Mouse (Mus musculus) lung, adult 18-20 months (tissue): ENCODE results near the gene Olfr963.
"Not testable (repeated sequence)": the region's sequence is repeated elsewhere in the genome, so short reads cannot be mapped to it uniquely, and the experiment has no call there.

Experiments
- DNase-seq, 2 experiments: peaks; one replicate each; pipeline ENCODE4 v3.0.0; 2022; ENCODE audit warnings: mixed read lengths in 2 of 2

The Olfr963 gene

DNA sequence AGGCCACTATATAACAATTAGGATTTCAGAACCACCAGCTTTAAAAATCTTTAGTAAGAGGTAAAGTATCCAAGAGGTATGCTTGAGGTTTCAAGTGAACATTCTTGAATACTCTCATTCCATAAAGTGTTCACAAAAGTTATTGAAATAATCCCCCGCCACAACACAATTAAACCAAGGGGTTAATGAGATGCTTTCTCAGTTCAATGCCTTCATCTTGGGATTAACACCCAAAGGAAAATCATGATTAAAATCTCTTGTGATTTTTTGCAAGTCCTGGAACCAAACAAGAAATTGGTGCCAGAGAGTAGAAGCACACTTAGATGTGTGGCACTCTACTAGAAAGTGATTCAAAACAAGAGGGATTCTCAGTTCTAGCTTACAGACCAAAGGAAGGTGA lies at the start of gene Olfr963:
TSS of gene Olfr963 (plus strand) at position 301 of the 400 bp plus-strand sequence.
- no peak for DNase-seq

DNA sequence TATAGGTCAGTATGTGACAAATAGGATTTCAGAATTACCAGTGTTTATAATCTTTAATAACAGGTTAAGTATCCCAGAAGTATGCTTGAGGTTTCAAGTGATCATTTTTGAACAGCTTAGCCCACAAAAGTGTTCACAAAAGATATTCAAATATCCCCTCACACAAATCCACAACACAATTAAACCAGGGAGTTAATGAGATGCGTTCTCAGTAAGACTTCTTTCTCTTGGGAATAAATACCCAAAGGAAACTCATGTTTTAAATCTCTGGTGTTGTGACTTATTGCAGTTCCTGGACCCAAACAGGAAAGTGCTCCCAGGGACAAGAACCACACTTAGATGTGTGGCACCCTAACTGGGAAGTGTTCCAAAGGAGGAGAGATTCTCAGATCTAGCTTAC lies 45.9 kb upstream of the Olfr963 start, which contains the start of gene Olfr960:
TSS of gene Olfr960 (plus strand) at position 301 of the 400 bp plus-strand sequence.
- DNase-seq: no peak

DNA sequence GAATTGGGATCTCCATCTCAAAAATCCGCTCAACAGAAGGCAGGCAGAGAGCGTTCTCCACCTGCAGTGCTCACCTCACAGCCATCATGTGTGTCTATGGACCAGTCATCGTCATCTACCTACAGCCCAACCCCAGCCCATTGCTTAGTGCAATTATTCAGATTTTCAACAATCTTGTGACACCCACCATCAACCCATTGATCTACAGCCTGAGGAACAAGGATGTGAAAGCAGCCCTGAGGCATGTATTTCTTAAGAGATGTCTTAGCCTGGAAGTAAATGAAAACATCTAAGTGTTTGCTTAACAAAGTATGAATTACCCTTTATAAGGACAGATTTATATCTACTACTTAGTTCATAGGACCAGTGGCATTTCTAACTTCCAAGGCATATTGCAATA lies 43.2 kb upstream of the Olfr963 start:
- no peak for DNase-seq

DNA sequence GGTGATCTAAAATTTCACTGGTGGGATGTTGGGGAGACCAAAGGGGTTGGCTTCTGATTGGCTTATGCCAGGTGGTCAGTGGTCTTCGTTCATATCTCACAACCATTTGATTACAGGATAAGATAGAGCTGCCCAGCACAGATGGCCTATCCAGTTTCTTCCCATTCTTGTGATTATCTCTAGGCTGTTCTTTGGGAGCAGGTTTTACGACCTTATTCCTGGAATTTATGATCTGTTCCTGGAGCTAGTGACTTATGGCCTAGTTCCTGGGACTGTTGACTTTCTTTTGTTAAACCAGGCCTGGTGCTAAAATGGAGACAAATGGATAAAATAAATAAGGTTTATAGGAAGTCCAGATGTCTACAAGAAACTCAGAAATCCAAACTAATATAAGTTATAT lies 42.3 kb upstream of the Olfr963 start:
- DNase-seq: no peak

DNA sequence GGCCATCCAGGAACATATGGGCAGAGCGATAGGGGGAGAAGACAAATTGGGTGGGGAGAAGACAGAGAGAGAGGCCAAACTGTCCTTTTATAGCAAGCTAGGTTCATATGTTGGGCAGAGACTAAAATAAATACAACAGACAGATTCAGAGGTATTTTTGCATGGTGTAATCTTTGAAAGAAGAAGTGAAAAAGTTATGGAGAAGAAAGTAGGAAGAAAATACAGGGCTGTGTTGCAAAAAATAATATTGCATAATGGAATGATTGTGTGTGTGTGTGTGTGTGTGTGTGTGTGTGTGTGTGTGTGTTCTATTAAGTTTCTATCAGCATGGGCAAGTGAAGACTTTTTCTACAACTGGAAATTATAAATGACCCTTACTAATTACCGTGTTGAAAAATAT lies 37.9 kb upstream of the Olfr963 start:
- no peak for DNase-seq

DNA sequence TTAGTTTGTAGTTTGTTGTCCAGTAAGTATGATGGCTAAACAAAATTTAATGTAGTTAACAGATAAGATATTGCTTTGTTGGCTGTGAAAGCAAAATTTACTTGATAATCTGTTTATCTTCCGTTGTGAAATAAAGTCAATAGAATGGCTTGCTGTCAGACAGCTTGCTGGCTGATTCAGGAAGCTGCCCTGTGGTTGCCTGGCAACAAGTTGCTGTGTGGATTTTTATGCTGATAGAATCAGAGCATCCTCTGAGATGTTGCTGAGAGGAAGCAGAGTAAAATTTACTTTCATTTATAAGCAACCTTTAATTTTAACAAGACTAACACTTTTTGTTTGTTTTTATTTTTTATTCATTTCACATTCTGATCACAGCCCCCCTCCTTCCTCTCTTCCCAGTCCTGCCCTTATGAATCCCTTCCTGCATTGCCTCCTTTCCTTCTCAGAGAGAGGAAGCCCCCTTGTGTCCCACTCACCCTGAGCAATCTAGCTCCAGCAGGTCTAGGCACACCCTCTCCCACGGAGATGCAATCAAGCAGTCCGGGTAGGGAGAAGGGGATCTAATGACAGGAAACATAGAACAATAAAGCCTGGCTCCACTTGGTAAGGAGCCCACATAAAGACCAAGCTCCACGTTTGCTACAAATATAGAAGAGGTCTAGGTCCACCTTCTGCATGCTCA lies 33.0 kb upstream of the Olfr963 start:
- no peak for DNase-seq

DNA sequence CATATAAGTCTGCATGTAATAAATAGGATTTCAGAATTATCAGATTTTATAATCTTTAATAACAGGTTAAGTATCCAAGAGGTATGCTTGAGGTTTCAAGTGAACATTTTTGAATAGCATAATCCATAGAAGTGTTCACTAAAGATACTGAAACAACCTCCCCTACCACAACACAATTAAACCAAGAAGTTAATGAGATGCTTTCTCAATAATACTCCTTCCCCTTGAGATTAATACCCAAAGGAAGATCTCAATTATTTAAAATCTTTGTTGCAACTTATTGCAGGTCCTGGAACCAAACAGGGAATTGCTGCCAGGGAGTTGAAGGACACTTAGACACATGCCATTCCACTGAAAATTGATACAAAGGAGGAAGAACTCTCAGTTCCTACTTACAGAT lies 22.2 kb upstream of the Olfr963 start, which contains the start of gene Olfr961:
TSS of gene Olfr961 (plus strand) at position 301 of the 400 bp plus-strand sequence.
- DNase-seq: no peak

DNA sequence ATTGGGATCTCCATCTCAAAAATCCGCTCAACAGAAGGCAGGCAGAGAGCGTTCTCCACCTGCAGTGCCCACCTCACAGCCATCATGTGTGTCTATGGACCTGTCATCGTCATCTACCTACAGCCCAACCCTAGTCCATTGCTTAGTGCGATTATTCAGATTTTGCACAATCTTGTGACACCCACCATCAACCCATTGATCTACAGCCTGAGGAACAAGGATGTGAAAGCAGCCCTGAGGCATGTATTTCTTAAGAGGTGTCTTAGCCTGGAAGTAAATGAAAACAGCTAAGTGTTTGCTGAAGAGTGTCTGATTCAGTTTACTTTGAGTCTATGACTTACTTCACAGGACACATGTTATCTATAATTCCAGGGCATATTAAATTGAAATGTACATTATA lies 19.6 kb upstream of the Olfr963 start:
- DNase-seq: no peak

DNA sequence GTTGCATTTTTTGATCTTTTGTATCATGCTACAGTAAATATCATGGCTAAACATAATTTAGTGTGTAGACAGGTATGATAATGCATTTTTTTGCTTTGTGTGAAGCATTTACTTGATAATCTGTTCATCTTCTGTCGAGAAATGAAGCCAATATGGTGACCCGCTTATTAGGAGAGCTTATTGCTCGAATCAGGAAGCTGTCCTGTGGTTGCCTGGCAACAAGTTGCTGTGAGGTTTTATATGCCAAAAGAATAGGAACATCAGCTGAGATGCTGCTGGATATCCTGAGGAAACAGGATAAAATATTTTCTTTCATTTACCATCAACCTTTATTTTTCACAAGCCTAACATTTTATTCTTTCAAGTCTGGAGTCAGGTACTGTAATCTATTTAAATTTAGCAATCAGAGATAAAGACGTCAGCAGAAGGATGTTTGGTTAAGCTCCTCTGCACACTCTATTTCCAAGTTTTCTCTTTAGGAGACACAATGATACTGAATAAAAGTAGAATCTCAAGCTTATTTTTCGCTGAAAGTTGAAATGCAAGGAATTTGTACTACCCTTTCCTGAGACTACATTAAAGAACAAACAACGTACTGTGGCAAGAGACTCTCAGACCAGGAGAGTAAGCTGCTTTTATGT lies 12.1 kb upstream of the Olfr963 start:
- no peak for DNase-seq

DNA sequence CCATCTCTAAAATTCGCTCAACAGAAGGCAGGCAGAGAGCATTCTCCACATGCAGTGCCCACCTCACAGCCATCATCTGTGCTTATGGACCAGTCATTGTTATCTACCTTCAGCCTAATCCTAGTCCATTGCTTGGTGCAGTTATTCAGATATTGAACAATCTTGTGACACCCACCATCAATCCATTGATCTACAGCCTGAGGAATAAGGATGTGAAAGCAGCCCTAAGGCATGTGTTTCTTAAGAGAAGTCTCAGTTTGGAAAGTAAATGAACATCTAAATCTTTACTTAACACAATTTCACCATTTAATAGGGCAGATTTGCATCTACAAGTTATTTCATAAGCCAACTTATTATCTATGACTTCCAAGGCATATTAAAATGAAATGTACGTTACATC lies 2.7 kb downstream of the Olfr963 start:
- DNase-seq: no peak

DNA sequence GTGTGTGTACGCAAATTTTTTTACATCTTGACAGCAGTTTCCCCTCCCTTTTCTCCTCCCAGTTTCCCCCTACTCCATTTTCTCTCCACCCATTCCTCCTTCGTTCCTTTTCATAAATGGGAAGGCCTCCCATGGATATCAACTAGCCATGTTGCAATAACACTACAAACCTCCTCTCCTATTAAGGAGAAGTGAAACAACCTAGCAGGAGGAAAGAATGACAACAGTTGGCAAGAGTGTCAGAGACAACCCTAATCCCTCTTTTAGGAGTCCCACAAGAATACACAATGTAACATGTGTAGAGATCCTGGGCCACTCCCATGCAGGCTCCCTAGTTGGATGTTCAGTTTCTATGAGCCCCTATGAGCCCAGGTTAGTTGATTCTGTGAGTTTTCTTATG lies 7.8 kb downstream of the Olfr963 start:
- DNase-seq: no peak

DNA sequence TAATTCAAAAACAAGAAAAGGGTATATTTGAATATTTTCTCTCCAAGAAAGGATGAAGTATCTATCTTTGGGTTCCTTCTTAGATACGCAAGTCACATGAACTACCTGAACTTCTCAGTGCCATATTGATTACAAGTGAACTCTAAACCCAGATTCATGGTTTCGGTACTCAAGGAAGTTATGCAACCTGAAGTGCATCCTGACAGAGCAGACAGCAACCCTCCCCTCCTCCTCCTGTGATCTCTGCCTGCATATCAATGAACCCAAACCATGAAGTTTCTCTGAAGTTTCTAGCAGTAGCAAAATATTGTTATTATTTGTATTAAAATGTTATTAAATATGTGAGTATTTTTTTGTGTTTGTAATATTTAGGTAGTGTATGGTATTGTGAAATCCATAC lies 11.6 kb downstream of the Olfr963 start:
- no peak for DNase-seq

DNA sequence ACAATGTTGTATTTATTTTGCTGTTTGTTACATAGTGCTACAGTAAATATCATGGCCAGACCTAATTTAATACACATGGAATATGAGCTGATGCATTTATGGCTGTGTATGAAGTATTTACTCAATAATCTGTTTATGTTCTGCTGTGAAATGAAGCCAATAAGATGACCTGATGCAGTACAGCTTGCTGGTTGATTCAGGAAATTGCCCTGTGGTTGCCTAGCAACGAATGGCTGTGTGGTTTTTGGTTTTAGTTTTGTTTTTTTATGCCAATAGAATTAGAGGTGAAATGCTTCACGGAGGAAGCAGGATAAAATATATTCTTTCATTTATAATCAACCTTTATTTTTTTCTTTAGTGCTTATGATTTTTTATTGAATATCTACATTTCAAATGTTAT lies 12.3 kb downstream of the Olfr963 start:
- DNase-seq: no peak

DNA sequence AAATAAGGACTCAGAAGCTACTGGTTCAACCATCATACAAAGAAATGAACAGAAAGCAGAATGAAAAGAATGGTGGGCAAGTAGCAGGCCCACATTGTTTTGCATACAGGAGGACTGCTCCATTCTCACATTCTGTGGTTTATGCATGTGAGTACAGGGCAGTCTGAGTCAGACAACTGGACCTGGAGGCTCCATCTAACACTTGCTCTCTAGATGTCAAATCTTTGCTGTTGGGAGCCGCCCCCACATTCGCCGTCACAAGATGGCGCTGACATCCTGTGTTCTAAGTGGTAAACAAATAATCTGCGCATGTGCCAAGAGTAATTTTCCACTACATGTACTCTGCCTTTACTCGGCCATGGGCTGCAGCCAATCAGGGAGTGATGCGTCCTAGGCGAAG lies 34.1 kb downstream of the Olfr963 start:
- DNase-seq: not testable (repeated sequence)

DNA sequence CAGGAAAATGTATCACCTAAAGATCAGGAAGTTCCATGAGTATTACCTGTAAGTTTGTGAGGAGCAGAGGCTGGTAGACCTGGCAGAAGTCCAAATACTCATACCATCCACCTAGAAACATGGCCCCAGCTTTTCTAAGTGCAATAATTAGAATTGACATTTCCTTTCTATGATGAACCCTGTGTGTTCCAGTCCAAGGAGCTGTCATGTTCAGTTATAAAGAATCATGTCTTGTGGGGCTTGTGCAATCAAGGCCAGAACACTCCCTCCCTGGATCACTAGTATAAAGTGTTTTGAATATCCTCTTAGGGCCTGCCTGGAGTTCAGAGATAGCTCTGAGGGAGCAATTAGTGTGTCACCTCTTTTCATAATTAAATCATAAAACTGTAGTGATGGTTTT lies 40.0 kb downstream of the Olfr963 start, which contains the start of gene Olfr149:
TSS of gene Olfr149 (minus strand) at position 101 of the 400 bp plus-strand sequence.
- DNase-seq: no peak

DNA sequence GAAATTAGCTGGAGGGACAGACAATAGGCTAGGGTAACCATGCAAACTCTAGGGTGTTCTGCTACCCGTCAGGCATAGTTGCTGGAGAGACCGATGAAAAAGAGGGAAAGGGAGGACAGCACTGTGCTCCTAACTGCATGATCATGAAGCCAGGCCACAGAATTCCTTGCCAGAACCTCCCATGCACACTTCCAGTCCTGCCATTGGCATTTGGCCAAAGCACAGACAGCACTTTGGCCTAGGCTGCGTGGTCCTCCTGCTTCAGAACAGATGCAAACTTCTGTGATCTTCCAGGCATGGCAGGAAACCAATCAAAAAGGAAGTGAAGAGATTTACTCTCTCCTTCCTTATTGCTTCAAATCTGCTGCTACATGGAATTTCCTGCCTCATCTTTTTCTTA lies 42.0 kb downstream of the Olfr963 start:
- DNase-seq: no peak

DNA sequence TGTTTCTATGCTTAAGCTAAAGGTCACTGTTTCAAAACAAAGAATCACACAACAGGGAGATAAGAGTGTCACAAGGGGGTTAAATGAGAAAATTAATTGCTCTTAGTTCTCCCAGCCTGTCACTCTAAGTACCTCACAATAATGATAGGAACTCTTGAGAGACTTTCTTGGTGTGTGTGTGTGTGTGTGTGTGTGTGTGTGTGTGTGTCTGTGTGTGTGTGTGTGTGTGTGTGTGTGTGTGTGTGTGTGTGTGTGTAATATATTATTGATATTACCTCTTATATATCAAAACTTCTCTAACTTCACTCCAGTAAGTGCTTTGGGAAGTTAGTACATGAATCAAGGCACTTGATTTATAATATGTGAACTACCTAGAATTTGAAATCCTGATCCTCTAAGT lies 44.0 kb downstream of the Olfr963 start, which contains the start of gene Olfr965:
TSS of gene Olfr965 (plus strand) at position 301 of the 400 bp plus-strand sequence.
- no peak for DNase-seq
